Mouse (Mus musculus) brain, embryonic 14.5 days (tissue): Measurements from ENCODE around the gene Olfr555. TPM values are rescaled to one million over a fixed set of nuclear protein-coding genes. Genes with fewer than 3 reads are reported as not detected.

Source experiments
- DNase-seq: peaks from one replicate; pipeline ENCODE4 v3.0.0-alpha.2; 2011; ENCODE audit warnings: low read depth
- CTCF ChIP-seq: fragments of 200-500 bp; IDR thresholded peaks from 2 replicates; pipeline ENCODE4 v1.5.1; 2012; ENCODE audit warnings: inconsistent platforms, mild to moderate bottlenecking, moderate library complexity, borderline replicate concordance; ENCODE audit not compliant: insufficient read depth, insufficient read length; ENCODE audit errors: extremely low read depth
- POLR2A ChIP-seq: fragments of 200-500 bp; IDR thresholded peaks from 2 replicates; pipeline ENCODE4 v1.6.1; 2012; ENCODE audit warnings: mild to moderate bottlenecking, inconsistent platforms, borderline replicate concordance; ENCODE audit not compliant: poor library complexity, insufficient read depth, insufficient read length, severe bottlenecking; ENCODE audit errors: extremely low read depth
- polyA plus RNA-seq: library from polyadenylated mRNA; depleted of rRNA; stranded (reverse); fragments of >200 nt; gene quantifications from 2 replicates; pipeline ENCODE4 v1.2.3, GENCODE M21; 2012; rRNA removed

The Olfr555 gene
- polyA plus RNA-seq, 1 experiment = not detected

DNA sequence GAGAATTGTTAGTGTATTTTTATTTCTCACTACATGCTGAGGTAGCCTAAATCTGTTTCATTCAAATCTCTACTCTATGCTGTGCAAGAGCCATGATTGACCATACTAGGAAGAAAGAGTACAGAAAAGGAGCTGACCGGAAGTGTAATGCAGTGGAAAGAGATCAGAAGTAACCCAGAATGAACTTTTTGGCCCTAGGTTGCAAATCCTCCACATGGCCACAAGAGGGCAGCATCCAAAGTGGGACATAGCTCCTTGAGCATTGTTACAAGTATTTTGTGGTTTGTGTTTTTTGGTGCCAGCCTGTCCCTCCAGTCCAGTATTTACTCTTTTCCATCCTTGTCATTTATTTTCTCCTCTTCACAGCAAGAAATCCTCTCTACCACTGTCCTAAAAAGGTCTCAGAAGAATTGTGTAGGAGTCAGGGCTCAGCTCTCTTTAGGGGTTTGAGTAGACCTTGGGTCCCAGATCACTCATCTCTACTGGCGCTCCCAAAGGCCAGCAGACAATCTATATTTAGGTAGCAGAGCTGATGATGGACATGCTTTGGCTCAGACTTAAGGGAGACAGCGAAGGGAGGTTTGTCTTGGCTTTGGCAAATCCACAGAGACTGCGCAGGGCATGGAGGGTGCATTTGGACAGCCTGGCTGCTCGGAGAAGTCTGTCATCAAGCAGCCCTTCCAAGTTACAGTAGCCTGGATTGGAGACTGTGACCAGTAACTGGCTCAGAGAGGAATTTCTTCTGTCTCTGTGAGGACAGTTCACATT, 36.9 kb downstream of the Olfr555 start, which contains the start of gene Olfr557:
Olfr557 (plus strand) TSS at position 553 of the 768 bp plus-strand sequence.
- TF ChIP-seq POLR2A (no peak), CTCF (peak; percentile 82; the same call in 1 of the 2 replicates)
- DNase-seq = peak; percentile 48

DNA sequence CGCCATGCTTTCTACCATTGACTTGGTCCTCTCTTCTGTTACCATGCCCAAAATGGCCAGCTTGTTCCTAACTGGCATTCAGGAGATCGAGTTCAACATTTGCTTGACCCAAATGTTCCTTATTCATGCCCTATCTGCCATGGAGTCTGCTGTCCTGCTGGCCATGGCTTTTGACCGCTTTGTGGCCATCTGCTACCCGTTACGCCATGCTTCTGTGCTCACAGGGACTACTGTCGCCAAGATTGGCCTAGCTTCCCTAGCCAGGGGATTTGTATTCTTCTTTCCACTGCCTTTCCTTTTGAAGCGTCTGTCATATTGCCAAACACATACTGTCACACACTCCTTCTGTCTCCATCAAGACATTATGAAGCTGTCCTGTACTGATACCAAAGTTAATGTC, 39.8 kb downstream of the Olfr555 start:
- no peak for DNase-seq

DNA sequence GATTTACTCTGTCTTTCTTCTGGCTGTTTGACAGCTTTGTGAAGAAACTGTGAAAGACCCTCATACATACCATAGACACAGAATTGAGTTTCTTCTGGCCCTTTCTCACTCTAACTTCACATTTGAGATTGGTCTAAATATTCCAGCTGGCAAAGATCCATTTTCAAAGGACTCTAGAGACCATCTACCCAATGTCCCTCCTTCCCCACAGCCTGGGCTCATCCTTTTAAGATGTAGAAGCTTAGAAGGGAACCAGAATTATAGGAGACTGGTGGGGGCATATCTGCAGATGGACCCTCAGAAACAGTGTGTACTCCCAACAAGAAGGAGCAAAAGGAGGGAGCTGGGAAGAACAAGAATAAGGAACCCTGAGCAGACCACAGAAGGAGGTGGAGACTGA, 43.3 kb downstream of the Olfr555 start, which contains the start of gene Olfr558:
Olfr558 (plus strand) TSS at position 301 of the 400 bp plus-strand sequence.
- TF ChIP-seq CTCF (no peak), POLR2A (no peak)
- no peak for DNase-seq

More for the DNA sequence above, 39.8 kb downstream of the Olfr555 start:
- TF ChIP-seq POLR2A = no peak
- no peak for TF ChIP-seq CTCF

Other genes starting within 250 kb of the Olfr555 start
- gene Rrm1, start 217.1 kb upstream of the Olfr555 start, polyA plus RNA-seq = 46.1 and 54.4 TPM in 2 replicates
- gene Olfr543, start 177.1 kb upstream of the Olfr555 start, polyA plus RNA-seq = not detected in 2 replicates
- gene Olfr544, start 170.5 kb upstream of the Olfr555 start, polyA plus RNA-seq = not detected in 2 replicates
- not detected in 2 replicates for gene Olfr545, start 159.2 kb upstream of the Olfr555 start, polyA plus RNA-seq
- not detected in 2 replicates for gene Olfr547, start 124.1 kb upstream of the Olfr555 start, polyA plus RNA-seq
- not detected in 2 replicates for gene Olfr548-ps1, start 117.9 kb upstream of the Olfr555 start, polyA plus RNA-seq
- gene Olfr549, start 109.0 kb upstream of the Olfr555 start, polyA plus RNA-seq = not detected in 2 replicates
- 1.3 and 1.5 TPM in 2 replicates for gene Trim21, start 93.3 kb upstream of the Olfr555 start, polyA plus RNA-seq
- not detected in 2 replicates for gene Olfr550, start 87.4 kb upstream of the Olfr555 start, polyA plus RNA-seq
- not detected in 2 replicates for gene Olfr551, start 66.9 kb upstream of the Olfr555 start, polyA plus RNA-seq
- not detected in 2 replicates for gene Olfr552, start 61.1 kb upstream of the Olfr555 start, polyA plus RNA-seq
- gene Olfr553, start 40.6 kb upstream of the Olfr555 start, polyA plus RNA-seq = not detected in 2 replicates
- gene Olfr554, start 20.4 kb upstream of the Olfr555 start, polyA plus RNA-seq = not detected in 2 replicates
- gene Olfr556, start 6.1 kb downstream of the Olfr555 start, polyA plus RNA-seq = not detected in 2 replicates
- 11.1 and 14.2 TPM in 2 replicates for gene Trim68, start 28.5 kb downstream of the Olfr555 start, polyA plus RNA-seq
- not detected in 2 replicates for gene Olfr557, start 37.1 kb downstream of the Olfr555 start, polyA plus RNA-seq
- gene Olfr558, start 43.4 kb downstream of the Olfr555 start, polyA plus RNA-seq = 0.08 and 0.19 TPM in 2 replicates
- not detected in 2 replicates for gene Olfr33, start 60.2 kb downstream of the Olfr555 start, polyA plus RNA-seq
- gene Olfr559, start 68.7 kb downstream of the Olfr555 start, polyA plus RNA-seq = not detected in 2 replicates
- gene Olfr560, start 100.5 kb downstream of the Olfr555 start, polyA plus RNA-seq = not detected in 2 replicates
- 0.15 and 0.18 TPM in 2 replicates for gene Olfr78, start 100.6 kb downstream of the Olfr555 start, polyA plus RNA-seq
- not detected in 2 replicates for gene Olfr561, start 112.4 kb downstream of the Olfr555 start, polyA plus RNA-seq
- gene Olfr564, start 144.7 kb downstream of the Olfr555 start, polyA plus RNA-seq = not detected in 2 replicates
- gene Olfr566, start 199.9 kb downstream of the Olfr555 start, polyA plus RNA-seq = not detected in 2 replicates
- not detected in 2 replicates for gene Olfr568, start 218.3 kb downstream of the Olfr555 start, polyA plus RNA-seq
- gene Olfr569, start 232.1 kb downstream of the Olfr555 start, polyA plus RNA-seq = not detected in 2 replicates
- gene Olfr570, start 235.8 kb downstream of the Olfr555 start, polyA plus RNA-seq = not detected in 2 replicates